Mouse (Mus musculus): ENCODE data around the gene Baat.
"Not testable (repeated sequence)": the region's sequence is repeated elsewhere in the genome, so short reads cannot be mapped to it uniquely, and the experiment has no call there.

Gene Baat

GRCm38 (mm10) chr4:49485442-49485841, 20.9 kb downstream of the Baat start:
- no peak for DNase-seq (ENCODE audit: low spot score)

DNA sequence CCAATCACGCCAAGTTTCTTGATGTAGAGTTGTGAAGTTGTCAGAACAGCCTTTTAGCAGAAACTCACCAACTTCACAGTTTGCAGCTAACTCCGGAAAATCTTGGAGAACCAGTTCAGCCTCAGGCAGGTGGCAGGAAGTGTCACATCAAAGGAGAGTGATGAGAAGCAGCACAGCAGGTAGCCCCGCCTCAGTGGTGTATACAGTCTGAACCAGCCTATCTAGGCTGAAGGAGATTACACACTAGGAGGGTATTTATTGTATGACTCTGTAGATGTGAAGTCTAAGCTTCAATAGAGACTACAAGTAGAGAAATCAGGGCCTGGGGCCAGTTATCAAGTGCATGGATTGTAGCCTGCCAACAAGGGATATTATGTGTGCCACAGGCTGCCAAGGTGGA, 25.5 kb downstream of the Baat start:
- peak; percentile 22 for DNase-seq (ENCODE audit: low spot score)

DNA sequence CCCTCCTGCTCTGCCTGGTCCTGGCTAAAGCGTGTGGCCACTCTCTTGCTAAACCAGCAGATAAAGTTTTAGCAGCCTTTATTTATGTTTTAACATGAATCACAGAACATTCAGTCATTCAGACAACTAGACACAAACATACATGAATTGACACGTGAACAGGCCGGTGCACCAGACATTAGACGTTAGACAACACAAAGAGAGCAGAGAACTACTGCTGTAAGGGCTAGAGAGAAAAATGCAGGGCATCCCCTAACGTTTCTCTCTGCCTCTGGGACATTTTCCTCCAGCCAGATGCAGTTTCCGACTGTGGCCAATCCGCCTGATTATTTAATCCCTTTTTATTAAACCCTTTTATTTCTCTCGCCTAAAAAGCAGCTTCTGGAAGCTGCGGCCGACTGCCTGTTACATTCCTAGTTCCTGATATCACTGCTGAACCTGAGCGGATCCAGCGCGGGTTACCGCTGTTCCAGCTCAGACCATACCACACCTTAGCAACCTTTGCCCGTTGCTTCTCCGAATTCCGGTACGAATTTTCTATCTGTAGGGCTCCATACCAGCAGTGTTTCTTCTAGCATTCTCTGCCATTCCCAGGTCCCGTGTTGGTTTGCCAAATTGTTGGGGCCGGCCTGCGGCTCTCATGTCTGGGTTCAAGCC, 26.1 kb downstream of the Baat start:
- DNase-seq (ENCODE audit: low spot score), result peak; percentile 23

GRCm38 (mm10) chr4:49479035-49479434, 27.3 kb downstream of the Baat start:
- DNase-seq (ENCODE audit: low spot score), result not testable (repeated sequence)

DNA sequence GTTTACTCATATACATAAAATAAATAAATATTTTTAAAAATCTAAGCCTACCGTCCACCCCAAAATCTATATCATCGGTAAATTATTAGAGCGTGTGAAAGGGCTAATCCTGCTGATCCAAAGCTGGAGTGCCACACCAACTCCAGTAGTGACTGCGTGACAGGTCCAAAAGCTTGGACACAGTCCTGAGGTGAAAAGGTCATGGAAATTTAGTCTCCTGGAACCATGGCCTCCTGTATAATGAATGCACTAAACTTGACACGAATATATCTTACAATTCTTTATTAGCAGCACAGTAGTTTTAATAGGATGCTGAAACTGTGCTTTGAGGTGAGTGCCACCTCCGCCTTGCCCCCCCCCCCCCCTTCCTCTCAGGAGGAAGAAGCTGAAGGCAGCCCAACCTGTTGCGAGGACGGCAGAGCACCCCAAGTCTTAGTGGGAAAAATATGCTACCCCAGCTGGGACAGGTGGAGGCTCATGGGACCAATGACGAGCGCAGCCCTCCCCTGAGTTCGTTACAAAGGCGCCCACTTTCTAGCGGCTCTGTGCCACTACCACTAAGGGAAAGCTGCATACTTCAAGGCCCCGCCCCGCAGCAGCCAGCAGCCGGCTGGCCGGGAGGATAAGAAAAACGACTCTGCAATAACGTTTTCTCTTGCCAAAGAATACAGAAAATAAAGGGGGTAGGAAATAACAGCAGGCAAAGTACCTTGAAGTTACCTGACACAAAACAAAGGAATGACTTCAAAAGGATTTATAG, 28.1 kb downstream of the Baat start:
- DNase-seq (ENCODE audit: low spot score), result peak; percentile 54

DNA sequence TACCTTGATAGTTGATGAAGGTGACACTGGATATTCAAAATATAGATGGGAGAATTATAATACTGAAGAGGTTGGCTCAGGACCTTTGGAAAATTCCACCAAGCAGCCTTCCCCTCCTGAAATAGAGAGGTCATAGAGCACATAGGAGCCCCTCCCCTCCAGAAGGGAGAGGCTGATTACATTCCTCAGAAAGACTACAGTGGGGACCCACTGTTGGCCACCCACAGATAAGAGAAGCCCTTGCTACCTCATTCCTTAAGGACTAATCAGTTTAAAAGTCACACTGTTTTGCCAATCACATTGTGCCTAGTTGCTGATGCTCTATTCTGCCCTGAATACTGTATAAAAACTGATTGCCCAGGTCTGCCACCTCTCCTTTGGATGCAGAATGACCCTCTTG, 31.8 kb downstream of the Baat start:
- DNase-seq (ENCODE audit: low spot score), result no peak

DNA sequence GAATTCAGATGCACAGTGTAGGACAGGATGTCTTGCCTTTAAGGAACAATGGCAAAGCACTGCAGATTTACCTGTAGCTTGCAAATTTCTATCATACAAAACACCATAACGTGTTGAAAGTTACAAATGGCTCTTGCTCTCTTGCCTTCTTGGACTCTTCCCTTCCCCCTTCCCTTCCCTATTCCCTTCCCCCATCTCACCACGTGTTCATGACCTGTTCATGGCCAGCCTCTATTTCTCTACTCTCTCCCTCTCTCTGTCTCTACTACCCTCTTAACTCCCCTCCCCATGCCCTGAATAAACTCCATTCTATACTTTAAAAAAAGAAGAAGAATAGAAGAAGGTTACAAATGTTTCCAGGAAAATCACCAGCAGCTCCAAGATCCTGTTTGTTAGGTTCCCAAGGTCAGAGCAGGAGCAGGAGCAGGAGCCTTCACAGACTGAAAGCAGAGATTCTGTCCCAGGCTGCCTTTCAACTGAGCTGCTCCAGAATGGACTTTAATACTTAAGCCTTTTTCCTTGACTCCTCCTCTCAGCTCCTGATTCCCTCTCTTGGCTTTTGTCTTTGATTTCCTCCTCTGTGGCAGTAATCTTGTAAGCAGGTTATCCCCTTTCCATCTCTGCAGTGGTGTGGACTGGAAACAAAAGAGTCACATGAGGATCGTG, 32.8 kb downstream of the Baat start, which contains the start of gene Acnat1:
TSS of gene Acnat1 (minus strand) at position 478 of the 666 bp plus-strand sequence.
- no peak for DNase-seq (ENCODE audit: low spot score)

- DNase-seq (ENCODE audit: low spot score), result no peak
Measured at GRCm38 (mm10) chr4:49469435-49470151, 36.8 kb downstream of the Baat start.

- DNase-seq (ENCODE audit: low spot score), result no peak
Measured at GRCm38 (mm10) chr4:49467360-49467759, 39.0 kb downstream of the Baat start.

DNA sequence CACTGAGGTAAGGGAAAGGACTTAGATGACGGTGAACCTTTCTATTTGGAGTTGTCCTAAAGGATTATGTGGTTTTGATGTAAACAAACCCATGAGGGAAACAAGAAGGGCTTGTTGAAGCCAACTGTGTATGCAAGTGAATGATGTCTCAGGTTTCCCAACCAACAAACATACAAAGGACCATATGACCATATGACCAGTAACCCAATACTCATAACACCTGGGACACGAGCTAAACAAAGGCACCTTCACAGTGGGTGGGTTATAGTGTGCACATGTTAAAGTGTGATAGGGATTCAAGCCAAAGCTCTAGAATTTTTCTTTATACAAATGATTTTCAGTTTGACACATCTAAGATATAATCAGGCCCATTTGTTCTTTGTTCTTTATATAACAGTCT, 50.2 kb downstream of the Baat start:
- no peak for DNase-seq (ENCODE audit: low spot score)

DNA sequence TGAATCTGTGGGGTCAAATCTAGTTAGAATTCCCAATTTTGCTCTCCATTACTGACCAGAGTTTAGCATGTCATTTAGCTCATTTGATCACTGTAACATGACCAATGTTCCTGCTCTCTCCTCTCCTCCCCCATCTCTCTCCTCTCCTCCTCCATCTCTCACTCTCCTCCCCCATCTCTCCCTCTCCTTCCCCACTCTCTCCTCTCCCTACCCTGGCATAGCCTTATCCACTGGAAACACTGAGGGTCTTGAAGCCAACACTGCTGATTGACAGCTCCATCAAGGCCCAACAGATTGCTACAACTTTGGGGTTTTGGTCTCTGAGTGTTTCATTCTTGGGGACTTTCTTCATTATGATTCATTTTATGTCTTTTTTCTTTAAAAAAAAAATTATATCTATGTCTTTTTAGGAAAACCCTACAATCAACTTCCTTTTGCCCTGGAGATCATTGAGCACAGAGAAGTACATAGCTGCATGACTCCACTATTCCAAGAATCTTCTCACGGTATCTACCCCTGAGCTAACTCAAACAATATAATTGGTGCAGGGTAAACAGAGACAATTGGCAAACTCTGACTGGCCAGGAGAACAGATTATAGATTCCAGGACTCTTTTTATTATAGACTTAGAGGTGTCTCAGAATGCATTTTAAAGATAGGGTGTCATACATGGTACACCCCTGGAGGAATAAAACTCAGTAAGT, 54.4 kb downstream of the Baat start:
- DNase-seq (ENCODE audit: low spot score), result no peak

DNA sequence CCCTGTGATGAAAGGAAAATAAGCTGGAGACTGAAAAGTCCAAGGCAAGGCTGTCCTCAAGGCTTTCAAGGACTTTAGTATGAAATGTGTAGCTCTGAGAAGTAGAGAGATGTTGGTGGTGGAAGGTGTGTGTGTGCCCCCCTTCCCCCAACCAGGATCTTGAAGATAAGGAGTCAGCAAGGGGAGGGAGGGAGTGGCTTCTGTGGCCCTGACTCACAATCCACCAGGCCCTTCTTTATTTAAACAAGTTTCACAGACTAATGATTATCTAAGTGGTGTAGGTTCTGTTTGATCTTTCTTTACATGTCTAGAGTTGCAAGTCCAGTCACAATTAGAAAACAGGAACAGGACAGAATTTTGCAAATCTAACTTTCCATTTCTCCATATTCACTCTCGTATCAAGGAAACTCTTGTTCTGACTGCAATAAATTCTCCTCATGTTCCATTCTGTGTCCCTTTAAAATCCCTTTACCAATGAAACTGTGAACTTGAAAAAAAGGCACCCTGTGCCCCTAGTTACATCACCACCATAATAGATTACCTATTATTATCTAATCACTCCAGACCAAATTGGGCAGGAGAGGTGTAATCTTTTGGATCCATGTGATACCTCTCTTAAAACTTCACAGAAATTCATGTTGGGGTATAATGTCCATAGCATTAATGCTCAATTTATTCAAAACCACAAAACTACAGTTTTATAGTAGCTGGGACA, 55.1 kb downstream of the Baat start:
- not testable (repeated sequence) for DNase-seq (ENCODE audit: low spot score)

Data from embryo, embryonic 10.5 days (tissue).